Mouse (Mus musculus): ENCODE data around the gene Ccdc3. TPM values are rescaled to one million over a fixed set of nuclear protein-coding genes. Genes with fewer than 3 reads are reported as not detected.

The Ccdc3 gene
- polyA plus RNA-seq, 1 experiment = 0.19 TPM

DNA sequence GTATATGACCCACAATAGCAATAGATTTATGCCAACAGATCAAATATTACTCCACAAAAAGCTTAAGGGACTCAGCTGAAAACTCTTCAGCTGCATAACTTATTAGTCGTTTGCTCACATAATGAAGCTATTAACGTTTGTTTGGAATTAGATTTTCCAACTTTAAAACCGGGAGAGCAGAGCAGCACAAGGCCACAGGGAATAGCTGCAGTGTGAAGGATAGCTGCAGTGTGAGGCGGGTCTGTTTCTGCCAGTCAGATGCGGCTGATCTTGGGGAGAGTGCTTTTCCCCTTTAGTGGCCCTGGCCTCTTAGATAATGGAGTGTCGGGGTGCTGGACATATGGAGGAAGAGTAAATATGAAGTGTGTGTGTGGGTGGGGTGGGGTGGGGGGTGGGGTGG, 6.9 kb downstream of the Ccdc3 start:
- no peaks in the 10 kb centered on the region for H3K79me2 ChIP-seq (ENCODE audit: control insufficient read depth, insufficient read depth)
- no peak overlapping the region for H3ac ChIP-seq (ENCODE audit: control insufficient read depth, insufficient read length, low read depth)
- H3K79me3 ChIP-seq (ENCODE audit: low read depth) = no peaks in the 10 kb centered on the region
- no peak overlapping the region for H3K4me3 ChIP-seq (ENCODE audit: insufficient read depth, poor library complexity, severe bottlenecking)
- no peaks in the 10 kb centered on the region for H3K36me3 ChIP-seq (ENCODE audit: control insufficient read depth, insufficient read depth)
- no peak for TF ChIP-seq CTCF (IDR thresholded peaks at IDR 0.05; ENCODE audit: control insufficient read depth, insufficient read depth, insufficient read length)
- TF ChIP-seq FOSL1 (IDR thresholded peaks at IDR 0.05; ENCODE audit: insufficient read depth, low read length, poor library complexity, severe bottlenecking) = no peak
- TF ChIP-seq MYOG (IDR thresholded peaks at IDR 0.05; ENCODE audit: control insufficient read depth, extremely low read depth, insufficient read length) = no peak
- no peak for TF ChIP-seq MAX (IDR thresholded peaks at IDR 0.05)
- no peak for TF ChIP-seq CEBPB (IDR thresholded peaks at IDR 0.05; ENCODE audit: low read depth)
- TF ChIP-seq MYOD1 (IDR thresholded peaks at IDR 0.05; ENCODE audit: control insufficient read depth, insufficient read length, low read depth) = no peak
- TF ChIP-seq USF1 (IDR thresholded peaks at IDR 0.05; ENCODE audit: low read depth) = no peak
- no peaks in the 10 kb centered on the region for H3K27me3 ChIP-seq (ENCODE audit: control insufficient read depth, insufficient read depth, insufficient read length)

GRCm38 (mm10) chr2:5147907-5148306, 10.3 kb downstream of the Ccdc3 start:
- Histone ChIP-seq H3ac (ENCODE audit: control insufficient read depth, insufficient read length, low read depth) (no peak overlapping the region), H3K79me2 (ENCODE audit: control insufficient read depth, insufficient read depth) (no peaks in the 10 kb centered on the region), H3K36me3 (ENCODE audit: control insufficient read depth, insufficient read depth) (no peaks in the 10 kb centered on the region), H3K27me3 (ENCODE audit: control insufficient read depth, insufficient read depth, insufficient read length) (peaks cover 6% of the 10 kb centered on the region), H3K4me3 (ENCODE audit: insufficient read depth, poor library complexity, severe bottlenecking) (no peak overlapping the region), H3K79me3 (ENCODE audit: low read depth) (no peaks in the 10 kb centered on the region)
- TF ChIP-seq FOSL1 (IDR thresholded peaks at IDR 0.05; ENCODE audit: insufficient read depth, low read length, poor library complexity, severe bottlenecking) = no peak

GRCm38 (mm10) chr2:5154711-5155110, 17.1 kb downstream of the Ccdc3 start:
- H3K79me3 ChIP-seq (ENCODE audit: low read depth) = no peaks in the 10 kb centered on the region
- H3K27me3 ChIP-seq (ENCODE audit: control insufficient read depth, insufficient read depth, insufficient read length) = peaks cover 6% of the 10 kb centered on the region
- H3K79me2 ChIP-seq (ENCODE audit: control insufficient read depth, insufficient read depth) = no peaks in the 10 kb centered on the region
- no peak overlapping the region for H3K4me3 ChIP-seq (ENCODE audit: insufficient read depth, poor library complexity, severe bottlenecking)
- H3K36me3 ChIP-seq (ENCODE audit: control insufficient read depth, insufficient read depth) = no peaks in the 10 kb centered on the region
- no peak for TF ChIP-seq CTCF (IDR thresholded peaks at IDR 0.05; ENCODE audit: control insufficient read depth, insufficient read depth, insufficient read length)
- no peak for TF ChIP-seq MYOD1 (IDR thresholded peaks at IDR 0.05; ENCODE audit: control insufficient read depth, insufficient read length, low read depth)
- TF ChIP-seq FOSL1 (IDR thresholded peaks at IDR 0.05; ENCODE audit: insufficient read depth, low read length, poor library complexity, severe bottlenecking) = no peak
- no peak for TF ChIP-seq MAX (IDR thresholded peaks at IDR 0.05)
- no peak overlapping the region for H3ac ChIP-seq (ENCODE audit: control insufficient read depth, insufficient read length, low read depth)

- no peak overlapping the region for H3ac ChIP-seq (ENCODE audit: control insufficient read depth, insufficient read length, low read depth)
- H3K79me2 ChIP-seq (ENCODE audit: control insufficient read depth, insufficient read depth) = no peaks in the 10 kb centered on the region
- no peaks in the 10 kb centered on the region for H3K27me3 ChIP-seq (ENCODE audit: control insufficient read depth, insufficient read depth, insufficient read length)
- TF ChIP-seq MYOG (IDR thresholded peaks at IDR 0.05; ENCODE audit: control insufficient read depth, extremely low read depth, insufficient read length) = no peak
- no peak for TF ChIP-seq USF1 (IDR thresholded peaks at IDR 0.05; ENCODE audit: low read depth)
- no peak for TF ChIP-seq CEBPB (IDR thresholded peaks at IDR 0.05; ENCODE audit: low read depth)
- no peak for TF ChIP-seq CTCF (IDR thresholded peaks at IDR 0.05; ENCODE audit: control insufficient read depth, insufficient read depth, insufficient read length)
- TF ChIP-seq MYOD1 (IDR thresholded peaks at IDR 0.05; ENCODE audit: control insufficient read depth, insufficient read length, low read depth) = no peak
- TF ChIP-seq FOSL1 (IDR thresholded peaks at IDR 0.05; ENCODE audit: insufficient read depth, low read length, poor library complexity, severe bottlenecking) = no peak
- TF ChIP-seq MAX (IDR thresholded peaks at IDR 0.05) = no peak
- no peak overlapping the region for H3K4me3 ChIP-seq (ENCODE audit: insufficient read depth, poor library complexity, severe bottlenecking)
- H3K36me3 ChIP-seq (ENCODE audit: control insufficient read depth, insufficient read depth) = no peaks in the 10 kb centered on the region
- no peaks in the 10 kb centered on the region for H3K79me3 ChIP-seq (ENCODE audit: low read depth)
Observed at GRCm38 (mm10) chr2:5160236-5160848, 22.8 kb downstream of the Ccdc3 start.

- H3K27me3 ChIP-seq (ENCODE audit: control insufficient read depth, insufficient read depth, insufficient read length) = no peaks in the 10 kb centered on the region
- no peak overlapping the region for H3K4me3 ChIP-seq (ENCODE audit: insufficient read depth, poor library complexity, severe bottlenecking)
- no peak overlapping the region for H3ac ChIP-seq (ENCODE audit: control insufficient read depth, insufficient read length, low read depth)
- no peaks in the 10 kb centered on the region for H3K79me3 ChIP-seq (ENCODE audit: low read depth)
- H3K36me3 ChIP-seq (ENCODE audit: control insufficient read depth, insufficient read depth) = no peaks in the 10 kb centered on the region
- TF ChIP-seq CEBPB (IDR thresholded peaks at IDR 0.05; ENCODE audit: low read depth) (no peak), CTCF (IDR thresholded peaks at IDR 0.05; ENCODE audit: control insufficient read depth, insufficient read depth, insufficient read length) (peak; percentile 36)
- H3K79me2 ChIP-seq (ENCODE audit: control insufficient read depth, insufficient read depth) = no peaks in the 10 kb centered on the region
Observed at GRCm38 (mm10) chr2:5161002-5161745, 23.6 kb downstream of the Ccdc3 start.

DNA sequence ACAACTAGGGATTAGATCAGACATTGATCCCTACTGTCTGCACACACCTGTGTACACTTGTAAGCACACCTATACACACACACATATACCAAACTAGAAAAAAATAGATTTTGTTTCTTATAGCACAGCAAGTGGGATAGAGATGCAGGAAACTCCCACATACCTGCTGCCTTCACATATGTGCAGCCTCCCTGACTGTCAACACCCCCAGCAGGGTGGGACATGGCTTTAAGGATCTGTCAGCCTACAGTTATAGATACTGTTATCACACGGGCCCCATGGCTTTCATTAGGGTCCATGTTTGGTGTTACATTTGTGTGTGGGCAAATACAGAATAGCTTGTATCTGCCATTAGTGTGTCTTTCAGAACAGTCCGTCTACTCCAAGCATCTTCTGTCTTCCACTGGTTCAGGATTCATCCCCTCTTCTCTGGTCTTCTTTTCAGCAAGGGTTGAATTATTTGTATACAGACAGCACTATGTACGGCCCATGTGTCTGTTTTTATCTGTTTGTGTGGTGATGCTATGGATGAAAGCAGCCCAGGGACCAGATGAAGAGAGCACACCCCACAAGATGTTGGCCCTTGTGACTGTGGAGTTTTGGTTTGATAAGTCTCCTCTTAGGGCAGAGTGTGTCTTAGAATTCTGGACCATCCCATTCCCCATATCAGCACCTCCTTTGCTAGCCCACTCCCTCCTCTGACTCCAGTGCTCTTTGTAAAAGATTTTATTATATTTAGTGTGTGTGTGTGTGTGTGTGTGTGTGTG, 24.5 kb downstream of the Ccdc3 start:
- no peaks in the 10 kb centered on the region for H3K79me2 ChIP-seq (ENCODE audit: control insufficient read depth, insufficient read depth)
- H3K27me3 ChIP-seq (ENCODE audit: control insufficient read depth, insufficient read depth, insufficient read length) = no peaks in the 10 kb centered on the region
- H3K4me3 ChIP-seq (ENCODE audit: insufficient read depth, poor library complexity, severe bottlenecking) = no peak overlapping the region
- no peaks in the 10 kb centered on the region for H3K36me3 ChIP-seq (ENCODE audit: control insufficient read depth, insufficient read depth)
- H3K79me3 ChIP-seq (ENCODE audit: low read depth) = no peaks in the 10 kb centered on the region
- H3ac ChIP-seq (ENCODE audit: control insufficient read depth, insufficient read length, low read depth) = no peak overlapping the region
- TF ChIP-seq MYOD1 (IDR thresholded peaks at IDR 0.05; ENCODE audit: control insufficient read depth, insufficient read length, low read depth) (no peak), FOSL1 (IDR thresholded peaks at IDR 0.05; ENCODE audit: insufficient read depth, low read length, poor library complexity, severe bottlenecking) (no peak), USF1 (IDR thresholded peaks at IDR 0.05; ENCODE audit: low read depth) (no peak), MYOG (IDR thresholded peaks at IDR 0.05; ENCODE audit: control insufficient read depth, extremely low read depth, insufficient read length) (no peak), CEBPB (IDR thresholded peaks at IDR 0.05; ENCODE audit: low read depth) (no peak), MAX (IDR thresholded peaks at IDR 0.05) (no peak), CTCF (IDR thresholded peaks at IDR 0.05; ENCODE audit: control insufficient read depth, insufficient read depth, insufficient read length) (no peak)
